Mouse (Mus musculus): ENCODE data around the gene Gm49337. TPM values are rescaled to one million over a fixed set of nuclear protein-coding genes. Genes with fewer than 3 reads are reported as not detected.

Gm49337 gene
- polyA plus RNA-seq, 1 experiment from 2014 or later = not detected

DNA sequence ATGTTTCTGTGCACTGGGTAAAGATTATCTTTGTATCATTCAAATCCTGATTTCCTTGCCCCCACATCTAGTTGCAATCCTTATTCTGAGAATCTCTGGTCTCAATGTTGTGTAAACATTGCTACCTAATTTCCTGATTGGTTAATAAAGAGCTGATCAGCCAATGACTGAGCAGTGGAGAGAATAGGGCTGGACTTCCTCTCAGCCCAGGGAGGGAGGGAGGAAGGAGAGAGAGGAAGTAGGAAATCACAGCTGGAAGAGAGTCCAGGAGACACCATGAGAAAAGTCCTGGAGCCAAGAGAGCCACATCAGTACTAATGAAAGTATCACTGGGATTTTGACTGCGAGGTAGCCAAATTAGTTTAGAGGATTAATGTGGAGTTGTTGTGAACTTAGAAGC lies 163.1 kb downstream of the Gm49337 start:
- ATAC-seq (ENCODE audit: low FRiP score) (no peak), DNase-seq (ENCODE audit: low spot score) (no peak)
- Histone ChIP-seq H3K4me3 (replicated peaks; ENCODE audit: low read length) (no peak overlapping the region), H3K27ac (no peak overlapping the region), H3K27me3 (ENCODE audit: control insufficient read depth, insufficient read depth, low read length) (no peaks in the 10 kb centered on the region), H3K4me1 (replicated peaks; ENCODE audit: control insufficient read depth, insufficient read depth, low read length) (no peaks in the 10 kb centered on the region), H3K9me3 (ENCODE audit: control insufficient read depth, low read length) (no peaks in the 10 kb centered on the region), H3K9ac (no peak overlapping the region), H3K4me2 (replicated peaks) (no peak overlapping the region), H3K36me3 (replicated peaks; ENCODE audit: control insufficient read depth, insufficient read depth) (no peaks in the 10 kb centered on the region; the same call in 1 of the 2 replicates)
- 88% methylated on average over 1 of the region's 1 CpGs for WGBS

DNA sequence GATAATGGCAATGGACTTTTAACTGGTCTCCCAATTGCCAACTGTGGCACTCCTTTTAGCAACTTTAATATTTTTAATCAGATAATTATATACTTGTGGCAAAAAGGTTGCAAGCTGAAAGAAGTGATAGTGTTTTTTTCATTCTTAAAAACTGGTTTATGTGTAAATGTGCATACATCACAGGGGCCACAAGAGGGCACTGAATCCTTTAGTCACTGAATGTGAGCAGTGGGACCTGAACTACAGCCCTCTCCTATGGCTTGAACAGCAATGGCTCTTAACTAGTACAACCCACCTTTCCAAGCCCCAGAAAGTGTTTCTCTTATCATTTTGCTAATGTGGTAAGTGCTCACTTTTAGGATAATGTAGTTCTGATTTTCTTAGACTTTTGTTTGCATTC lies 168.9 kb downstream of the Gm49337 start:
- Histone ChIP-seq H3K27ac (no peak overlapping the region), H3K9me3 (ENCODE audit: control insufficient read depth, low read length) (no peaks in the 10 kb centered on the region), H3K27me3 (ENCODE audit: control insufficient read depth, insufficient read depth, low read length) (no peaks in the 10 kb centered on the region), H3K4me1 (replicated peaks; ENCODE audit: control insufficient read depth, insufficient read depth, low read length) (no peaks in the 10 kb centered on the region), H3K4me2 (replicated peaks) (no peak overlapping the region), H3K9ac (no peak overlapping the region), H3K36me3 (replicated peaks; ENCODE audit: control insufficient read depth, insufficient read depth) (no peaks in the 10 kb centered on the region), H3K4me3 (replicated peaks; ENCODE audit: low read length) (no peak overlapping the region)
- DNase-seq (ENCODE audit: low spot score) (peak; percentile 77), ATAC-seq (ENCODE audit: low FRiP score) (no peak)

Other genes starting within 250 kb of the Gm49337 start
- gene Dmbx1, start 233.5 kb upstream of the Gm49337 start, polyA plus RNA-seq (2014; fragmentation: Nextera tagmentation; extraction: Ambion mirVana) = 2.7 and 3.3 TPM in 2 replicates
- 18.0 and 18.5 TPM in 2 replicates for gene Faah, start 155.5 kb upstream of the Gm49337 start, polyA plus RNA-seq (2014; fragmentation: Nextera tagmentation; extraction: Ambion mirVana)
- gene Nsun4, start 119.5 kb upstream of the Gm49337 start, polyA plus RNA-seq (2014; fragmentation: Nextera tagmentation; extraction: Ambion mirVana) = 10.4 and 11.5 TPM in 2 replicates
- gene Uqcrh, start 98.3 kb upstream of the Gm49337 start, polyA plus RNA-seq (2014; fragmentation: Nextera tagmentation; extraction: Ambion mirVana) = 438 and 513 TPM in 2 replicates
- 75.9 and 79.7 TPM in 2 replicates for gene Lrrc41, start 98.1 kb upstream of the Gm49337 start, polyA plus RNA-seq (2014; fragmentation: Nextera tagmentation; extraction: Ambion mirVana)
- gene Rad54l, start 49.7 kb upstream of the Gm49337 start, polyA plus RNA-seq (2014; fragmentation: Nextera tagmentation; extraction: Ambion mirVana) = 7.0 and 7.2 TPM in 2 replicates
- gene Pomgnt1, start 49.5 kb upstream of the Gm49337 start, polyA plus RNA-seq (2014; fragmentation: Nextera tagmentation; extraction: Ambion mirVana) = 72.1 and 73.8 TPM in 2 replicates
- 2.7 and 3.2 TPM in 2 replicates for gene Lurap1, start 22.0 kb upstream of the Gm49337 start, polyA plus RNA-seq (2014; fragmentation: Nextera tagmentation; extraction: Ambion mirVana)
- 0.21 TPM in 2 replicates for gene Tspan1, start 5.8 kb upstream of the Gm49337 start, polyA plus RNA-seq (2014; fragmentation: Nextera tagmentation; extraction: Ambion mirVana)
- gene 1700042G07Rik, start within 50 bp of the Gm49337 start, polyA plus RNA-seq (2014; fragmentation: Nextera tagmentation; extraction: Ambion mirVana) = not detected in 2 replicates
- 66.3 and 69.0 TPM in 2 replicates for gene Pik3r3, start 48.2 kb downstream of the Gm49337 start, polyA plus RNA-seq (2014; fragmentation: Nextera tagmentation; extraction: Ambion mirVana)

Measured in hindbrain, embryonic 14.5 days (tissue).